Mouse (Mus musculus) spleen, adult 18-20 months (tissue): ENCODE data around the gene Atxn1.

Experiments used
- DNase-seq, 2 experiments: peaks; one replicate each; pipeline ENCODE4 v3.0.0; 2022; ENCODE audit warnings: mixed read lengths in 2 of 2

Gene Atxn1

DNA sequence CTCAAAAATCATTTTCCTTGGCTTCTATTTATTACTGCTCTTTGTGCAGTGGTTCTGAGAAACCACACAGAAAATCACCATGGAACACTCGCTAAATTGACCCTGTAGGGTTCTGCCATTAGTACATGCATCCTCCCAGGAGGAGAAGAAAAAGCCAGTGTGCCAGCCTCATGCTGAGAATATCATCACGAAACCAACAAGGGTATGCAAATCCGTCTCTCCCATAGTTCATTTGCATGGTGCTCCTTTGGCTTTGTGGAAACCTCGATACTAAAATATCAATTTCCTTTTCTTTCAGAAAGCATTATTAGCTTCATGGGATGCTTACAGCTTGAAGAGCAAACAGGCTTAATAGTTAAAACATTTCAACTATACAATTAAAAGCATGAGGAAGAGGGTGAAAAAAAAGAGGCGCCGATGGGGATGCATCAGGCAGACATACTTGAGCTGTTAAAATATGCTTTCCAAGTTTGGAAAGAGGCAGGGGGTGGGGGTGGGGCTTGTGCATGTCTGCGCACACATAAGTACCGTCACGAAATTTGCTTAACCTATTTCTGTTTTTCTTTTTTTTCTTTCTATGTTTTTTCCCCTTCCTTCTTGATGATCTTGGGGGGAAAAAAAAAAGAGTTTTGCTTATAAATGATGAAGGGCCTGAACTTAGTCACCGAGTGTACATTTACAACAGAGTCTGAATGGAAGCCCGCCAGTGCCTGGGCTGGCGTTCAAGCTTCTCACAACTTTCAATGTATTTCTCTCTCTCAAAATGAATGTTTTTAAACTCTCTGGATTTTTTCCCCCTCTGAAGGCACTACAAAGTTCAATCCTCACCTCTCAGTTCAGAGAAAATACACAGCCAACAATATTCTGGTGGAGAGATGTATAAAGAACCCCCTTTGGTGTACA lies 303.3 kb downstream of the Atxn1 start:
- DNase-seq: no peak

DNA sequence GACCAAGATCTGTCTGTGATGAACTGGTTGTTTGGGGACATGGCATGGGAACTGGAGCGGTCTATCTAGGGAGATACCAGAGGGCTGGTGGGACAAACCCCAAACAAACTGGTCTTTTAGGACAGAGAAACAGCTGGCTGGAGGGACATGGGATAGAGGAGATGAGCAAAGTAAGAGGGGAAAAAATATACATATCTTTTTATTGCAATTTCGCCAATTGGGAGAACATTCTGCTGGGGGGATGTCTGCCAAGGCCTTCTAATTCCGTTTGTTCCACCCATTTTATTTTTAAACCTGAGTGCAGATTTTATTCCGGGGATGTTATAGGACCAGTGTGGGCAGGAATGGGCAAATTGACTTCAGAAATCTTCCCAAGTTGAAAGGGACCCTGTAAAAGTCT lies 305.0 kb downstream of the Atxn1 start:
- DNase-seq: no peak

DNA sequence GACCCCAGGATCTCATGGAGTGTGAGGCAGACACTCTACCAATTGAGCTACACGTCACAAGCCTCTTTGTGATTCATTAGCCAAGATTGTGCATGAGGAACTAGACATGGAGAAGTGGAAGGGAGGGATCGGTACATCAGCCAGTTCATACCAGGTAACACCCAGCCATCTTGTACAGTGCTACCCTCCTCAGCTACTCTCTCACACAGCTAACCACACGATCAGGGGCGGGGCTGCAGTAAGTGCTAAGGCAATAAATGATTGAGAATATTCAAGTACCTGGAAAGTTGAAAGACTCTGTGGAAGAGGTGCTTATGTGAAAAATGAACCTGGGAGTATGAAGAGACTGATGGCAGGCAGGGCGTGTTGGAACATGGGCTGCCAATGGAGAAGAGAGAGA lies 306.5 kb downstream of the Atxn1 start:
- no peak for DNase-seq

DNA sequence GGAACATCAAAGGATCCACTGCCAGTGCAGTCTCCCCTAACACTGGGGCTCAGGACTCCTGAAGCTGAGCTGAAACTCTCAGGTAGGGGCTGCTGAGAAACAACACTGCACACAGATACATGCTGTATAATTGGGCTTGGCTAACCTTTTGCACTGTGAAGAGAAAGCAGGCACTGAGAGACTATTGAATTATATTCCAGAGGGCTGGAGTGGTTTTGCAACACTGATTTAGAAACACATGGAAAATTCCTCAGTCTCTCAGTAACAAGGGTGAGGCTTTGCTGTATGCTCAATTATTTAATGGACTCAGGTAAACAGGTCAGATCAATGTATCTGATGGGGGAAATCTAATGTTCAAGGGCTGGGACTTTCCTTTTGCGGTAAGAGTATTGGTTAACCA lies 307.6 kb downstream of the Atxn1 start:
- no peak for DNase-seq

DNA sequence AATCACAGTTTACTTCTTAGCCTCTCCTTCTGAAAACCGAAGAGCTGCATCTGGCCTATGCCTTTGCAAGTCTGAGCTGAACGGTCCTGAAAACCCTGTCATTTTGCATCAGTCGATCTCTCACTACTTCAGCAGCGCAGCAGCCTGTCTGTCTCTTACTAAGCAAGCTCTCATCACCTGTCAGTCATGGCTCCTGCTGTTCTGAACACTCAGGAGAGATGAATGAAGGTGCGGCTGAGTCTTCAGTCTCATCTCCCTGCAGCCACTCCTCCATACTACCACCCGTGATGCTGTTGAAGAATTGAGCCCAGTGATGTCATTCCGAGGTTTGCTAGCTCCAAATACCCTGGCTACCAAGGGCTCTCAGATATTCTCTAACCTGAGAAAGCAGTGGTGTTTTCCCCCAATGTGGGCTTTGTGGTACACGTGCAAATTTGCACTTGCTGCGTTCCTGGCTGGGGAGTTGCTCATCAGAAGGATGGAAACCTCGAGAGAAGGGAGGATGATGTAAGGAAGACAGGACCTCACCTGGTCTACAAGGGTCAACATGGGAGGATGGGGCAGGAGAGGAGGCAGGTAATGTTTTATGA lies 313.1 kb downstream of the Atxn1 start:
- DNase-seq: no peak

DNA sequence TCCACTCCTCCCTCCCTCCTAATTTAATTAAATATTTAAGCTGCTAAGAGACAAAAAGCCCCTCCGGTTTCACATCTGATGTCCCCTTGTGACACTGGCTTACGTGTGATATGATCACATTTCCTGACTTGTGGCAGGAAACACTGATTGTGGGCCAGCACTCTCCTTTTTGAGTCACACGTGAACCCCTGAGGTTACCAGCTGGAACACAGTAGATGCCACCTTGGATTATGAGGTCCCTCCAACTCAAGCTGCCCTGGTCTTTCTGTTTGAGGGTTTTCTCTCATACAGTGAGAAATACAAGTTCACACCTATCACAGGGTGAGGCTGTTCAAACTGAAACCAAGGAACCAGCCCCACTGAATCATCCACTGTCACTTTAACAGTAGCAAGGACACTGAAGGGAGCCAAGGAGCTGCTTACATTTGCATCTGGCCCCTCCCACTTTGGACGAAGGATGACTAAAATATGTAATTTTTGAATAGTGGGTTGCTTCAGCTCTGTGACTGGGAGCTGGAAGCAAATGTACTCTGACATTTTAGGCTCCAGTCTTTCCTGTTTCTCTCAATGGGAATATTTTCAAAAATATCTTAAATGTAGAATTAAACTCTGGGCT lies 315.5 kb downstream of the Atxn1 start:
- DNase-seq: no peak

DNA sequence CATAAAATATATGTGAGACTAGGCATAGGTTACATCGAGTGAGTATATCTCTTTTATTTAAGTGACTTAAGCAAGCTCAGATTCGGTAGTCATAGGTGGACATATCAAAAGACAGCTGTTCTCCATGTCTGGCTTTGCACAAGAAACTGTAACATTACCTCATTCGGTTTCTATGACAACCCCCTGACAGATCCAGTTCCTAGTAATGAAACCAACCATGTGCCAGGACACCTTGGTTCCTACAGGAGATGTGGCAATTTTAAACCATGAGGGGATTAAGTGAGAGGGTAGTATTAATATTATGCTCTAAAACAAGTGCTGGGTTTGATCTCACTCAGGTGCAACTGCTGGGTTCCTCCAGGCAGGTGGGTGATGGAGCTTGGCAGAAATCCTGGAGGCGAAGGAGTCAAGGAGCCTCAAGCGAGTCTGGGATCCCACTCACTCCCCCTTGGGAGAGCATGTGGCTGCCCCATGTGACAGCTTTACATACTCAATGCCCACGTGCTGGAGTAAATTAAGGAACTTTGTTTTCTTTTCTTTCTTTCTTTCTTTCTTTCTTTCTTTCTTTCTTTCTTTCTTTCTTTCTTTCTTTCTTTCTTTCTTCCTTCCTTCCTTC lies 320.9 kb downstream of the Atxn1 start:
- DNase-seq: no peak

DNA sequence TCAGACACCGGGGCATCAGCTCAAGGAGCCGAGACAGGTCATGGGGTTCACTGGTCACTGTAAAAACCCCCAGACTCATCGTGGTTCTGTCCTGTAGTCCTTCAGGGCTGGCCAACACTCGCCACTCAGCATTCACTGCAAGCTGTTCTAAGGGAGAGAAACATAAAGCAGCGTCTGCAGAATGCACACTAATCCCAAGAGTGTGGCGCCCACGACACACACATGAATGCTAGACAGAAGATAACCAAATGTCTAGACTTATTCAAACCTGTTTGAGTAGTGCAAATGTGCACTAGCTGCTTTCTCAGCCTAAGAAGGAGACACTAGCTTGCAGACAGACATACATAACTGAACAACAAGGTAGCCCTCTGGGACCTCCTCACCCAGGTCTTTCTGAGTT lies 321.9 kb downstream of the Atxn1 start:
- DNase-seq: no peak

DNA sequence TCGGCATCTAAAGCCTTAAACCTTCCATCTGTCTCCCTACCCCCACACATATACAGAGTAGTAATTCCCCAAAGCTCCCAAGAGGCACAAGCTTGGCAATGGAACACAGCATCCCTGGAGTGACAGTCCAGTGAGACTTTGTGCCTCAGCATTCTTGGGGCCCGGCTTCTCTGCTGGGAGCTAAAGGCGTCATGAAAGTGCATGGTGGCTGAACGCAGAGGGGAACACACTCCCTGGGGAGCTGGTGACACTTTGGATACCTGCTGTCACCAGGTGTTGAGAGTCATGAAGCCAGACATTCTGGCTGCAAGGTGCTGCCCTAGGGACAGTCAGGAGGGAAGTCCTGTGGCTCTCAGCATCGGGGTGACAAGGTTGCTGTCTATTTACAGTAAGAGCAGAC lies 324.4 kb downstream of the Atxn1 start:
- no peak for DNase-seq

DNA sequence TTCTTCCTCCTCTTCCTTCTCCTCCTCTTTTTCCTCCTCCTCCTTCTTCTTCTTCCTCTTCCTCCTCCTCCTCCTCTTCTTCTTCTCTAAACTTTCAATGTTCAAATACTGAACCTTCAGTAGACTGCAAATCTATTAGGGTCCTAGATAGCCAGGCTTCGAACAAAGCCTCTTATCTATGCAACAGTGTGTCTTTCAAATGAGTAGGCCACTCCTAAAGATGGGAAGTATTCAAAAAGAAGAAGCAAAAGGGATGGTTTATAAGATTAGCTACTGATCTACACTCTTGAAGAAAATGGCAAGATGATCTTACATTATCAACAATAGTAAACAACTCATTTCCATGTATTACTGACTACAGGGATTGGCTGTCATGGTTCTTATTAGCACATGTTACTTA lies 326.5 kb downstream of the Atxn1 start:
- DNase-seq: no peak

DNA sequence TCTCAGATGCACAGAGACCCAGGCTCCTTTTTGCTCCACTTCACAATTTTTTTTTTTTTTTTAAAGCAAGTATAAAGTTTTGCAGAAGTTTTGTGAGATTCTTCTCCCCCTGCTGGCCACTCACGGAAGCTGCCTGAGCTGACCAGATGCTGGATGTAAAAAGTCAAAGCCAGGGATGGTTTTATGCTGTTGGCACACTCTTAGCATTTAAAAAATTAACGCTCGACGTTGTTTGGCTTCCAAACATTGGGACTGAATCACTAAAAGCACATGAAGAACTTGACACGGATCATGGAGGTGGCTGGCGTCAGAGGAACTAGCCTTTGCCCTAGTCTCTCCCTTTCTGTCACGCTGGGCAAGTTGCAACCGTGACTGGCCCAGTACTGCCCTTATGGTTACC lies 327.5 kb downstream of the Atxn1 start:
- peak in 1 of 2 experiments; percentile 25 for DNase-seq

DNA sequence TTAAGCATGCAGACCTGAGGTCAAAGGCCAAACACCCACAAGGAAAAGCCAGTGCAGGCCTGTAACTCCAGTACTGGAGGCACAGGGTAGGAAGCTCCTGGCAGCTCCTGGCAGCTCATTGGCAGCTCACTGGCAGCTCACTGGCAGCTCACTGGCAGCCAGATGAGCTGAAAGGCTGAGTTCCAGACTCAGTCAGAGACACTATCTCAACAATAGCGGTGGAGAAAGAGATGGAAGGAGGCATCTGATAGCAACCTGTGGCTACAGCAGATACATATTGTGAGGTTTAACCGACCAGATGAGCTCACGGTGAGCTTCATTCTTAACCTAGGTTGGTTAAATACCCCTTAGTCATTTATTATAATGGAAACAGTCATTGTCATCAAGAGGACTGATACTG lies 328.4 kb downstream of the Atxn1 start:
- DNase-seq: no peak

DNA sequence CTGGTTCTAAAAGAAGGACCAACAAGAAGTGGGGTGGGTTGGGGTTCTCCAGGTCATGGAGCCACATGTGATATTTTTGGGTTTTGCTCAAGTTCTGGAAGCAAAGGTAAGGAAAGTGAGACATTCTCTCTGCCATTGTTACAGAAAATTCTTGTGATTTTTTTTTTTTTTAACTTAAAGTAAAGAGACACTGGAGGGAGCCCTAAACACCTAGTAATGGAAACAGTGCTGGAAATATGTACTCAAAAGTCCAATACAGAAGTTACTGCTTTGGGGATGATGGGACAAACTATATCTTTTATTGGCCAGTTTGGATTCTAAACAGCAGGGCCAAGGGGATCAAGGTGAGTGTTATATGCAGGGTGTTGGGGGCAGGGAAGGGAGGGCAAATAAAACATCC lies 330.9 kb downstream of the Atxn1 start:
- DNase-seq: no peak

DNA sequence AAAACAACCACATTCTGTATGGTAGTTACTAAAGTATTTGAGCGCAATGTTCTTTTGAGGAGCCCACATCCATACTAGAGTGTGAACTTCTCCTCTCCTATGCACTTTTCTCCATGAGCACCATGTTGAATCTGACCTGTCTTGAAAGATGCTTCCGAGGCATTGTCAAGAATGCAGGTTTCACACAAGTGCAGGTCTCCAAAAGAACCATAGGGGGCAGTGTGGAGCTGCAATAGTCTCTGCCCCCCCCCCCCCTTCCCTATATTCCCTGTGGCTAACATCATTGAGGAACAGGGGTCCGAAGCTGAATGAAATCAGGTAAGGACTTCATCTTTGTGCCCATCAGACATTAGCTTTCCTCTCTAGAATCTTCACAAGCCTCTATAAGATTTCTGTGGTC lies 332.7 kb downstream of the Atxn1 start:
- DNase-seq: no peak

DNA sequence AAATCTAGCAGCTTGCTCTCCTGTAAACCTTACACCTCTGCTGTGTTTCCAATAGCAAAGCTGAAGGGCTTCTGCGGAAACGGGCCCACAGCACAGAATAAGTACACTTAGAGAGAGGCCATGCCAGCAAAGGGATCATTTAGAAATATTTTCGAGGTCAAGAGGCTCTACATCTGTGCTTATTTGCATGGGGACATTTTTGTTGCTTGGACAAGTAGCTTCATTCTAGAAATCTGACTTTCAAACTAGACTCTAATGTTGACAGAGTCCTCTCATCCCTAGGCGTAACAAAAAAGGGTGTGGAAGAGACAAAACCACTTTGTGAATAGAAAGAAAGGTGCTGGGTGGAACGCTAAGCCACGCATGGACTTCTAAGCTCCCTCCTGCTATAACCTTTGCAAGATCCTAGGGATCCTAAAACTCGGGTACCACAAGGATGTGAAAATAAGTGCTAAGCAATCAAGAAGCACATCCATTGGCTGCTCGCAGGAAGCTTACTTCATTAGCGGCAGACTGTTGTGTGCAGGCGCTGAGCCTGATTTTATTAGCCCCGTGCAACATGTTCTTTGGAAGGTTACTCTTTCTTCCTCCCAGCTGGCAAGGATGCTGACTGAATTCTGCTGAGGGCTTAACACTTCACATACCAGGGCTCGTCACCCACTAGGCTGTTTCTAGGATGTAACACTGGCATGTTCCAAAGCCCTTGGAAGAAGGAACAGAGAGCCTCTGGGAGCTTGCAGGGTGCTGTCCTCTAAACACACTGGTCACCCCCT lies 334.1 kb downstream of the Atxn1 start:
- DNase-seq: no peak

DNA sequence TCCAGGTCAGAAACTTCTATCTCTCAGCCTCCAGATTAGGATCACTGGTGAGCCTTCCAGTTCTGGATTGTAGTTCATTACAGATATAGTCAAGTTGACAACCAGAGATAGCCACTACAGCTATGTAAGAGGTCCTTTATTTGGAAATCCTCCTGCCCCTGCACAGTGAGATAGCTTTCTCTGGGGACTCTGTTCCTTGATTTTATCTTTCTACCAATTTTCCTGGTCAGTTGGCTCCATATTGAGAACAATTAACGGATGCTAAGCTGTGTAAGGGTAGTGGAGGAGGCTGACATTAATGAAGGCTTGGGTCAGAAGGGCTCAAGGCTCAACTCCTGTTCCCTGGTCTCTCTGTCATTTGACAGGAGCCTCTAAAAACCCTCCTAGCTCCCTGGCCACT lies 335.1 kb downstream of the Atxn1 start:
- DNase-seq: no peak

DNA sequence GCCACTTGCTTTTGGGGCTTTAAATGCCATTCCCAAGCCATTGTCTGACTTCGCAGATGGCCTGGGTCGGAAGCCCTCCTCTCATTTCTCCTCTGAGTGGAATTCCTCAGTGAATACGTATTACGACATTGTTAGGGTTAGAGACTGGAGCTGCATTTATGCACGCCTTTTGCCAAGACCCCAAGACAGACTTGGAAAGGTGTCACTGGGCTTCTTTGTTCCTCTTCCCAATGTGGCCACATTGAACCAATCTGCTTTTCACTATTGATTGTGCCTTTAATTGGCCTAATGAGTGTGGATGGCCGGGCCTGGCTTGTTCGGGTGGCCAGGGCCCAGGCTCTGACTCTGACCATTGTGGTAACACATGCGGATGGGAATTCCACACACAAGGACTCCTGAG lies 336.5 kb downstream of the Atxn1 start:
- DNase-seq: no peak

DNA sequence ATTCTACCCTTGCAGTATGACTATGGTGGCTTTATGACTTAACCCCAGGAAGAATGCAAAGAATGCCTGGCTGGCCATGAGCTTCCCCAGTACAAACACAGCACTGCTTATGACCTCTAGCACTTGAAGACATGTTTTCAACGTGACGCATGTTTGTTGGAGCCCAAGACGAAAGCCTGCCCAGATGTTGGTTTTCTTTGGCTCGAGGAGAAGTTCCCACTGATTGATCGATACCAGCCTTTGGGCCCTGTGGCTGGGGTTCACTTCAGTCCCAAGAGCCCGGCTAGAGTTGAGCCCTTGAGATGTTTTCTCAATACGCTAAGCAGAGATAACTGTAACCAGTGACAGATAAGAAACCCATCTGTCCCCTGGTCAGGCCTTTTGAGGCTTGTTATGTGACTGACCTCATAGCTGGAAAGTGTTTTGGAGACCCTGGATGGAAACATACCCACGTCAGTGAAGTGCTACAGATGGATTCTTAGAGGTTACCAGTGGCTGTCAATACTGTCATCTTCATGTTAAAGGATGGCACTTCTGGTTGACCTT lies 337.5 kb downstream of the Atxn1 start:
- DNase-seq: no peak

DNA sequence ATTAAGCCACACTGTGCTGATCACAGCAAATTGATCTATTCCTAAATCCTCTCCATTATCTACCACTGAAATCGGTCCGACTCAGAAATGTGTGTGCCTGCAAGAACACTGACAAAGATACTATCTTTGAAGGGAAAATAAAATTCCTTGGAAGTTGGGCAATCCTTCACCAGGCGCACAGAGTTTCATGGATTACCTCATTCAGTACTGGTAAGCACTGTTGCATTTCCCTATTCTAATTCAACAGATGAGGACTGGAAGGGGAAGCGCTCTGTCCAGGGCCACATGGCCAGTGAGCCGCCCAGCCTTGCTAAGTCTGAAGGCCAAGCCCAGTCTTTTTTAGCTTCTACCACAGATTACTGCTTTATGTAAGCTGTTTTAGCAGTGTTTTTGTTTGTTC lies 339.1 kb downstream of the Atxn1 start:
- no peak for DNase-seq

DNA sequence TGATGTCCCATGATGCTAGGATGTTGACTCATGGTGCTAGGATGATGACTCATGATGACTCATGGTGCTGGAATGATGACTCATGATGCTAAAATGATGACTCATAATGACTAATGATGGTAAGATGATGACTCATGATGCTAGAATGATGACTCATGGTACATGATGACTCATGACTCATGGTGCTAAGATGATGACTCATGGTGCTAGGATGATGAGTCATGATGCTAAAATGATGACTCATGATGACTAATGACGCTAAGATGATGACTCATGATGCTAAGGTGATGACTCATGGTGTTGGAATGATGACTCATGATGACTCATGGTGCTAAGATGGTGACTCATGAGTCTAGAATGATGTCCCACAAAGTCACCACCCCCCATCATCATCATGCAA lies 341.0 kb downstream of the Atxn1 start:
- no peak for DNase-seq

DNA sequence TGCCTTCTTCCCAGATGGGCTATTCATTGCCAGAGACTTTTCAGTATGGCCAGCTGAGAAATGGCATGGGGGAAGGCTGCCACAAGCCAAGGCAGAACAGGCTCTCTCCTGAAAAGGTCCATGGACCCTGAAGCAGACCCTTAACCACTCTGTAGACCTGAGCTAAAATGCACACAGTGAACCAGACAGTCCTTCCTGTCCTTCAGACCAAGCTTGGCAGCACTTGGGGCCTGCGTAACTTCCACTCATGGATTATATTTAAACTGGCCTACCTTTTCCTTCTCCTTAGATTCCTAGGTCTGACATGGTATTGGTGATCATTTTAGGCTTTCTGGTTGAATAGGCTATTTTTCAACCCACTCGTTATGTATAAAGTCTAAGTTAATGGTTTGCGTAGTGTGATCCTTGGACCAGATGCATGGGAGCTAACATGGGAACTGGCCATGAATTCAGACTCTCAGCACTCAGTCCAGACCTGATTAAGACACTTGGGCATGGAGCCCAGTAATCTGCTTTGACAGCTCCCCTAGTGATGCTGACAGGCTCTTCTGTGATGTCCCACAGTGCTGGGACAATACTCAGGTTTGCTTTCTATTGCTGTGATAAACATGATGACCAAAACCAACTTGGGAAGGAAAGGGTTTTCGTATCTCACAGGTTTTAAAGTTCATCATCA lies 341.8 kb downstream of the Atxn1 start:
- DNase-seq: no peak

DNA sequence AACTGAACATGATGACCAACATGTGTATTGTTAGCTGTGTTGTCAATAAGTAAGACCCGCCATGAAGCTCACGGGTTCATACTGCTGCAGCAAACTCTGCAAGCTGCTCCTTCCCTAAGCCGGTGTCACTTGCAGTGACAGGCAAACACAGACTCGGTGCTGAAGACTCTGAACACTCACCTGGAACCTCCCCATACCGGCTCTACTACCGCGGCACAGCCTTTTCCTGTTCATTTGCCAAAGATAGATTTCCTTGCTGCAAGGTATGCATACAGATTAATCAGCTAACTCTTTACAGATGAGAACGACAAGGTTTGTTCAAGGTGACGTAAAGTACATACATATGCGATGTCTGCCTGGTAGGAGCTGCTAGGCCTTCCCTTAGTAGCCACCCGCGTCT lies 344.1 kb downstream of the Atxn1 start:
- no peak for DNase-seq
